Comparison of ENCODE assay signal across 14 mouse cellular contexts in genomic region chr3:107807386-107807974, GRCm38 (mm10). TPM values are rescaled to one million over a fixed set of nuclear protein-coding genes. Genes with fewer than 3 reads are reported as not detected.
DNase-seq lines count a peak whose midpoint lies in the region; ATAC-seq and TF ChIP-seq lines count a peak whose summit lies in the region.
"Had no signal": no experiment of that assay in that cellular context is flagged by ENCODE, and none has a peak within 500 bp of the region (broad histone marks: within the 10 kb centered on the region; RNA-seq: fewer than 3 reads in every experiment).

No protein-coding gene starts in this region.

- peaks cover 5% of the 10 kb centered on the region for H3K4me1 ChIP-seq in heart, adult 2 months (ENCODE audit: control insufficient read depth, insufficient read depth, low read length)
- peaks cover 27% of the 10 kb centered on the region for H3K4me1 ChIP-seq in lung, embryonic 16.5 days (replicated peaks; ENCODE audit: control insufficient read depth, insufficient read depth, low read length)
- H3K4me1 ChIP-seq in forebrain, postnatal 0 days (ENCODE audit: insufficient read depth) = peaks cover 15% of the 10 kb centered on the region; the same call in 1 of the 2 replicates

- 38% methylated on average over 6 of the region's 6 CpGs for WGBS in heart, adult 2 months
- WGBS in lung, embryonic 16.5 days = 33% methylated on average over 6 of the region's 6 CpGs
- 6% methylated on average over 6 of the region's 6 CpGs for WGBS in forebrain, postnatal 0 days

- no peaks in the 10 kb centered on the region for H3K9me3 ChIP-seq in lung, embryonic 16.5 days (ENCODE audit: control insufficient read depth, low read length)
- no peaks in the 10 kb centered on the region for H3K9me3 ChIP-seq in forebrain, postnatal 0 days (ENCODE audit: low read length)
- H3K9me3 ChIP-seq: limb, embryonic 12.5 days had no signal

- TF ChIP-seq EP300 in heart, adult 2 months (IDR thresholded peaks at IDR 0.05; ENCODE audit: insufficient read depth, low read depth, low read length) = 0 out of 2 replicates have a peak, but pooled peaks have one; percentile 15

- intact Hi-C loops in heart, adult 2 months (cut with DNase I) = no loop called here
- intact Hi-C loops in heart, postnatal 10 days (cut with DNase I) = no loop called here

- no peaks in the 10 kb centered on the region for H3K79me2 ChIP-seq in heart, adult 2 months (replicated peaks; ENCODE audit: control insufficient read depth, insufficient read depth, low read length)

- no peak for TF ChIP-seq POLR2A in heart, adult 2 months (IDR thresholded peaks at IDR 0.05; ENCODE audit: insufficient read depth, low read depth, low read length)

- no peaks in the 10 kb centered on the region for H3K27me3 ChIP-seq in heart, adult 2 months (ENCODE audit: control insufficient read depth, insufficient read depth, low read length)
- no peaks in the 10 kb centered on the region for H3K27me3 ChIP-seq in lung, embryonic 16.5 days (ENCODE audit: control insufficient read depth, insufficient read depth, low read depth, low read length)
- H3K27me3 ChIP-seq in forebrain, postnatal 0 days (ENCODE audit: insufficient read depth, low read length) = no peaks in the 10 kb centered on the region
- H3K27me3 ChIP-seq: CH12.LX; limb, embryonic 12.5 days had no signal

- H3K27ac ChIP-seq in heart, adult 2 months = peak overlapping the region; percentile 47
- no peak overlapping the region; the same call in 1 of the 2 replicates for H3K27ac ChIP-seq in lung, embryonic 16.5 days (ENCODE audit: low read length)
- peak overlapping the region; percentile 75 for H3K27ac ChIP-seq in forebrain, postnatal 0 days (ENCODE audit: low read depth, low read length)
- H3K27ac ChIP-seq: limb, embryonic 12.5 days had no signal

- peak; percentile 57; the same call in 1 of the 2 replicates for ATAC-seq in lung, embryonic 16.5 days (ENCODE audit: low read depth)
- peak; percentile 84 for ATAC-seq in forebrain, postnatal 0 days

- no peak for DNase-seq in heart, adult 2 months
- DNase-seq in heart, postnatal 10 days = no peak
- no peak for DNase-seq in lung, postnatal 36 days
- DNase-seq in forebrain, postnatal 0 days = peak; percentile 39
- peak; percentile 19 to 59 for DNase-seq in kidney, postnatal 25 days
- no peak for DNase-seq in right cerebral cortex, adult 18-20 months
- DNase-seq in spleen, adult 18-20 months = no peak
- DNase-seq: adrenal gland, postnatal 10 days; cerebellum, adult 11 months; heart, postnatal 4 days; lung, postnatal 14 days had no signal

- no peak for TF ChIP-seq CTCF in heart, adult 2 months (IDR thresholded peaks at IDR 0.05)
- TF ChIP-seq CTCF in forebrain, postnatal 0 days (IDR thresholded peaks at IDR 0.05; ENCODE audit: low read depth) = no peak

- H3K4me3 ChIP-seq in heart, adult 2 months = no peak overlapping the region
- H3K4me3 ChIP-seq in lung, embryonic 16.5 days (ENCODE audit: low read length) = no peak overlapping the region
- H3K4me3 ChIP-seq in forebrain, postnatal 0 days (ENCODE audit: low read depth, low read length) = no peak overlapping the region
- H3K4me3 ChIP-seq: limb, embryonic 12.5 days had no signal

- no peak overlapping the region for H3K4me2 ChIP-seq in lung, embryonic 16.5 days (ENCODE audit: low read depth, low read length)
- peak overlapping the region; percentile 9; the same call in 1 of the 2 replicates for H3K4me2 ChIP-seq in forebrain, postnatal 0 days (ENCODE audit: low read depth)
- H3K4me2 ChIP-seq: limb, embryonic 12.5 days had no signal

- H3K36me3 ChIP-seq in heart, adult 2 months (ENCODE audit: control insufficient read depth, insufficient read depth, low read length) = no peaks in the 10 kb centered on the region
- no peaks in the 10 kb centered on the region for H3K36me3 ChIP-seq in lung, embryonic 16.5 days (ENCODE audit: control insufficient read depth, insufficient read depth, low read length)
- H3K36me3 ChIP-seq in forebrain, postnatal 0 days (ENCODE audit: insufficient read depth) = no peaks in the 10 kb centered on the region
- H3K36me3 ChIP-seq: limb, embryonic 12.5 days had no signal

- no peak overlapping the region for H3K9ac ChIP-seq in heart, adult 2 months (ENCODE audit: low read depth, low read length)
- no peak overlapping the region for H3K9ac ChIP-seq in lung, embryonic 16.5 days (ENCODE audit: low read length)
- H3K9ac ChIP-seq in forebrain, postnatal 0 days = no peak overlapping the region
- H3K9ac ChIP-seq: limb, embryonic 12.5 days had no signal

RNA-seq across cellular contexts. Expression of gene Csf1, which starts 47.2 kb away (rescaled TPM):
- total RNA-seq in heart, adult 2 months (2021) = 10 to 100 TPM; 30.0 to 41.7 TPM
- 32.9 and 44.0 TPM in 2 replicates for polyA plus RNA-seq in heart, adult 2 months (2012; rRNA removed)
- total RNA-seq in heart, postnatal 10 days (2021) = 10 to 100 TPM; 25.5 to 29.0 TPM
- 9.6 and 9.8 TPM in 2 replicates for polyA plus RNA-seq in lung, embryonic 16.5 days (2015; fragmentation: Nextera tagmentation; extraction: Ambion mirVana)
- 6.3 and 11.7 TPM in 2 replicates for total RNA-seq in forebrain, postnatal 0 days (2014; rRNA removed)
- polyA plus RNA-seq in forebrain, postnatal 0 days (2015; fragmentation: Nextera tagmentation; extraction: Ambion mirVana) = 7.2 and 8.6 TPM in 2 replicates

Comparison
In these comparisons a context has a peak if more than half of its experiments do, and no peak if none do; other contexts are left out.
1. DNase-seq: peak in forebrain, postnatal 0 days (single experiment) and kidney, postnatal 25 days (2 of 2); none in heart, adult 2 months (0 of 2), heart, postnatal 10 days (0 of 2), lung, postnatal 36 days (single experiment), right cerebral cortex, adult 18-20 months (single experiment) and spleen, adult 18-20 months (0 of 2).